Mouse (Mus musculus) liver, adult 2 months (tissue): ENCODE data around the gene Ncdn.

Experiments used
- CTCF ChIP-seq: fragments of 200-500 bp; IDR thresholded peaks from 2 replicates; pipeline ENCODE4 v1.5.1; 2011; ENCODE audit warnings: low read depth, low read length, control low read depth
- POLR2A ChIP-seq: fragments of 200-500 bp; IDR thresholded peaks from 2 replicates; pipeline ENCODE4 v1.6.1; 2011; ENCODE audit warnings: low read length, control low read depth; ENCODE audit not compliant: insufficient read depth; ENCODE audit errors: extremely low read depth

GRCm38 (mm10) chr4:126706630-126707438 is 46.4 kb downstream of the Ncdn start:
- TF ChIP-seq CTCF (no peak), POLR2A (no peak)
